Mouse (Mus musculus) C2C12 (cell line): ENCODE results near the gene Surf2. TPM values are rescaled to one million over a fixed set of nuclear protein-coding genes. Genes with fewer than 3 reads are reported as not detected.

Experiments
- H3K27me3 ChIP-seq: one replicate; pipeline ENCODE4 v1.6.1; 2011; ENCODE audit not compliant: control insufficient read depth, insufficient read depth, insufficient read length
- H3K36me3 ChIP-seq: one replicate; pipeline ENCODE4 v1.6.1; 2011; ENCODE audit not compliant: control insufficient read depth, insufficient read depth
- H3K4me3 ChIP-seq: one replicate; pipeline ENCODE4 v1.5.1; 2011; ENCODE audit warnings: mild to moderate bottlenecking, control low read depth; ENCODE audit not compliant: poor library complexity, insufficient read depth, severe bottlenecking
- H3K79me2 ChIP-seq: one replicate; pipeline ENCODE4 v1.6.1; 2011; ENCODE audit not compliant: control insufficient read depth, insufficient read depth
- H3K79me3 ChIP-seq: one replicate; pipeline ENCODE4 v1.6.1; 2011; ENCODE audit warnings: low read depth, control low read depth
- H3ac ChIP-seq: one replicate; pipeline ENCODE3; 2011; ENCODE audit warnings: low read depth; ENCODE audit not compliant: control insufficient read depth, insufficient read length
- CEBPB ChIP-seq: IDR thresholded peaks from one replicate; pipeline ENCODE4 v1.6.1; 2011; ENCODE audit warnings: low read depth, mild to moderate bottlenecking, control low read depth, moderate library complexity
- CTCF ChIP-seq: IDR thresholded peaks from one replicate; pipeline ENCODE4 v1.5.1; 2011; ENCODE audit not compliant: control insufficient read depth, insufficient read depth, insufficient read length
- FOSL1 ChIP-seq: IDR thresholded peaks from one replicate; pipeline ENCODE4 v1.8.0; 2011; ENCODE audit warnings: mild to moderate bottlenecking, low read length; ENCODE audit not compliant: poor library complexity, insufficient read depth, severe bottlenecking
- MAX ChIP-seq: IDR thresholded peaks from one replicate; pipeline ENCODE4 v1.6.1; 2011; ENCODE audit warnings: mild to moderate bottlenecking, control low read depth
- MYOD1 ChIP-seq: IDR thresholded peaks from one replicate; pipeline ENCODE4 v1.6.1; 2011; ENCODE audit warnings: low read depth; ENCODE audit not compliant: control insufficient read depth, insufficient read length
- MYOG ChIP-seq: IDR thresholded peaks from one replicate; pipeline ENCODE4 v1.6.1; 2011; ENCODE audit not compliant: control insufficient read depth, insufficient read length; ENCODE audit errors: extremely low read depth
- USF1 ChIP-seq: IDR thresholded peaks from one replicate; pipeline ENCODE4 v1.6.1; 2011; ENCODE audit warnings: low read depth, mild to moderate bottlenecking, control low read depth, moderate library complexity
- polyA plus RNA-seq: library from polyadenylated mRNA; unstranded; fragments of >200 nt; fragmentation: generic; extraction: Trizol; gene quantifications from one replicate; pipeline ENCODE4 v1.2.1, GENCODE M21; 2012; ENCODE audit warnings: missing spikeins

Surf2 gene
- polyA plus RNA-seq, 1 experiment, result 42.6 TPM

- Histone ChIP-seq H3ac (peak overlapping the region; percentile 93), H3K36me3 (peaks cover 72% of the 10 kb centered on the region), H3K27me3 (no peaks in the 10 kb centered on the region), H3K4me3 (peak overlapping the region; percentile 78), H3K79me3 (peaks cover 78% of the 10 kb centered on the region), H3K79me2 (peaks cover 100% of the 10 kb centered on the region)
- TF ChIP-seq MAX (peak; percentile 11), CEBPB (no peak)
These were observed 5.0 kb upstream of the Surf2 start for GRCm38 (mm10) chr2:26910994-26911765.

DNA sequence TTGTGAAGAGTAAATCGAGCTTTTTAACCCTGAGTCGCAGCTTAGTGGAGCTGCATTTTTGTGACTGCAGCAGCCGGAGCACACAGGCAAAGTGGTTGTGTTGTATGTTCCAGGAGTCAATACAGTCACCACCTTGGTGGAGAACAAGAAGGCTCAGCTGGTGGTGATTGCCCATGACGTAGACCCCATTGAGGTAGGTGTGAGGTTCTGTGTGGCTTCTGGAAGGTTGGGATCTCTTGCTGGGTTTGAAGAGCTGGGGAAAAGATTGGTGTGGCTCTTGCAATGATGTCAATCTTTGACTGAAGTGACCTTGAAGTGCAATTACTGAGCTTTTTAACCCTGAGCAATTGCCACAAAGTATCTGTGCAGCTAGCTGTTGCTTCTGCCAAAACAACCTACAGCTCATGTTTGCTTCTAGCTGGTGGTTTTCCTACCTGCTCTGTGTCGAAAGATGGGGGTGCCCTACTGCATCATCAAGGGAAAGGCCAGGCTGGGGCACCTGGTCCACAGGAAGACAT lies 3.9 kb upstream of the Surf2 start:
- Histone ChIP-seq H3K36me3 (peaks cover 65% of the 10 kb centered on the region), H3K4me3 (peak overlapping the region; percentile 78), H3K79me2 (peaks cover 100% of the 10 kb centered on the region), H3K79me3 (peaks cover 74% of the 10 kb centered on the region), H3ac (peak overlapping the region; percentile 93), H3K27me3 (no peaks in the 10 kb centered on the region)
- no peak for TF ChIP-seq FOSL1
- no peak for TF ChIP-seq MAX
- TF ChIP-seq MYOD1, result no peak
- no peak for TF ChIP-seq CTCF
- no peak for TF ChIP-seq USF1
- TF ChIP-seq MYOG, result no peak
- TF ChIP-seq CEBPB, result no peak

- Histone ChIP-seq H3K4me3 (no peak overlapping the region), H3K79me2 (peaks cover 100% of the 10 kb centered on the region), H3ac (peak overlapping the region; percentile 22), H3K27me3 (no peaks in the 10 kb centered on the region), H3K36me3 (peaks cover 65% of the 10 kb centered on the region), H3K79me3 (peaks cover 75% of the 10 kb centered on the region)
- no peak for TF ChIP-seq CTCF
- TF ChIP-seq FOSL1, result no peak
- no peak for TF ChIP-seq CEBPB
- no peak for TF ChIP-seq MYOG
- no peak for TF ChIP-seq MYOD1
- TF ChIP-seq USF1, result no peak
These were observed 2.6 kb upstream of the Surf2 start for GRCm38 (mm10) chr2:26913416-26914147.

DNA sequence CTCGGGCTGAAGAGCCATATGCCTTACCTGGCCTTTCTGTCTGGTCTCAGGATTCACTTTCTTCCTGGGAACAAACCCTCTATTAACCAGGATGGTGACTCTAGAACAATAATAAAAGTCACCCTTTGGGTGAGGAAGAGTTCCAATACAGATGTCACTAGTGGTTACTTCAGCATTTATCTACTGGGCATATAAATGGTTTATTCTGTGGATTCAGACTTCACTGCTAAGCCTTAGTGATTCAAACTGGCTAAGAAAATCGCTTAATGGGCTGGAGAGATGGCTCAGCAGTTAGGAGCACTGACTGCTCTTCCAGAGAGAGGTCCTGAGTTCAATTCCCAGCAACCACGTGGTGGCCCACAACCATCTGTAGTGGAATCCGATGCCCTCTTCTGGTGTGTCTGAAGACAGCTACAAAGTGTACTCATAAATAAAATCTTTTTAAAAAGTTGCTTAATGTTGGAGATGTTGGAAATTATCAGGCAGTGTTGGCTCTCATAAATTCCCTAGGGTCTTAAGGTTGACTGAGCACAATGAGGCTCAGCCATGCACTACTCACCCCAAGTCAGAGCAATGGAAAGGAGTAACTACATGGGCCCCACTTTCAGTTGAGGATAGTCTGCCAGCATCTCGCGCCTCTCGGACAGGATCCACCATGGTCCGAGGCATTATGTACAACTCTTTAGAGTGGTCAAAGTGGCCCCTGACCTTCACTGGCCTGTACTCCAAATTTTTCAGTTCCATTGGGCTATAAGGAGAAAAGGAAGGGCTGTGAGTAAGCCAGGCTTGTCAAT lies 1.8 kb upstream of the Surf2 start:
- Histone ChIP-seq H3K79me3 (peaks cover 73% of the 10 kb centered on the region), H3K79me2 (peaks cover 100% of the 10 kb centered on the region), H3K27me3 (no peaks in the 10 kb centered on the region), H3K4me3 (no peak overlapping the region), H3ac (no peak overlapping the region), H3K36me3 (peaks cover 70% of the 10 kb centered on the region)
- TF ChIP-seq FOSL1, result no peak
- peak; percentile 44 for TF ChIP-seq USF1
- TF ChIP-seq MYOG, result no peak
- peak; percentile 68 for TF ChIP-seq MAX
- no peak for TF ChIP-seq MYOD1
- no peak for TF ChIP-seq CTCF

DNA sequence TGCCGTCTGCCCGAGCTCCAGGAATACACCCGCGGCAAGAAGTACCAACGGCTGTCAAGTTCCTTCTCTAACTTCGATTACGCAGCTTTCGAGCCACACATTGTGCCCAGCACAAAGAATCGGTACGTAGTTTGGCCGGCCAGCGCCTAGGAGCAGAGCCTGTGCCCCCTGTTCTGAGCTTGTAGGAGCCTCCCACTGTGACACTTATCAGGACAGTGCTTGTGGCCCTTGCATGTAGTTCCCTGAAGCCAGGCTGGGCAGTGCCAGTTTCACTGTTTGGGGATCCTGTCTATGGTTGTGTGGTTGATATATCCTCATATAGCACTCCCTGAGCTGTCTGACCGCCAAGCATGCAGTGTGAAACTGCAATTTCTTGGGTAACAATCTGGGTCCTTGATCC lies 571 bp downstream of the Surf2 start:
- peaks cover 88% of the 10 kb centered on the region for H3K79me2 ChIP-seq
- peak overlapping the region; percentile 75 for H3K4me3 ChIP-seq
- no peaks in the 10 kb centered on the region for H3K27me3 ChIP-seq
- no peak for TF ChIP-seq MYOG
- no peak for TF ChIP-seq MAX
- TF ChIP-seq CEBPB, result no peak
- no peak for TF ChIP-seq CTCF
- TF ChIP-seq MYOD1, result no peak
- TF ChIP-seq USF1, result no peak
- TF ChIP-seq FOSL1, result no peak
- peaks cover 55% of the 10 kb centered on the region for H3K79me3 ChIP-seq
- peak overlapping the region; percentile 92 for H3ac ChIP-seq
- peaks cover 83% of the 10 kb centered on the region for H3K36me3 ChIP-seq
